ENCODE assay signal across 21 mouse cellular contexts in genomic region chr5:118501624-118502023, GRCm38 (mm10).
"Had no signal": no experiment of that assay in that cellular context is flagged by ENCODE, and none has a peak within 500 bp of the region (broad histone marks: within the 10 kb centered on the region; RNA-seq: fewer than 3 reads in every experiment).

No protein-coding gene starts in this region.

- H3K9ac ChIP-seq: kidney, embryonic 15.5 days; lung, embryonic 14.5 days; midbrain, embryonic 13.5 days; neural tube, embryonic 13.5 days had no signal

- ATAC-seq: lung, postnatal 0 days; midbrain, embryonic 13.5 days; midbrain, embryonic 16.5 days had no signal

- H3K27me3 ChIP-seq: megakaryocyte, embryonic 14.5 days; midbrain, embryonic 13.5 days; neural tube, embryonic 13.5 days had no signal

- H3K4me1 ChIP-seq: neural tube, embryonic 13.5 days had no signal

- DNase-seq: kidney, adult 11 months; kidney, adult 8-10 months; kidney, postnatal 10 days; kidney, postnatal 36 days; layer of hippocampus, postnatal 36 days; lung, embryonic 14.5 days; retina, postnatal 1 day; right cerebral cortex, postnatal 25 days; thymus, adult 18-20 months; thymus, postnatal 36 days had no signal

- H3K9me3 ChIP-seq: kidney, embryonic 15.5 days; megakaryocyte, embryonic 14.5 days; midbrain, embryonic 10.5 days; midbrain, embryonic 13.5 days; neural tube, embryonic 13.5 days had no signal

- H3K36me3 ChIP-seq: kidney, embryonic 15.5 days; midbrain, embryonic 10.5 days; midbrain, embryonic 13.5 days; neural tube, embryonic 13.5 days had no signal

- H3K4me3 ChIP-seq: kidney, embryonic 15.5 days; left cerebral cortex, adult 2 months; megakaryocyte, embryonic 14.5 days; midbrain, embryonic 10.5 days; midbrain, embryonic 13.5 days; myocyte; neural tube, embryonic 13.5 days had no signal

- H3K4me2 ChIP-seq: kidney, embryonic 15.5 days; liver, embryonic 11.5 days; lung, embryonic 14.5 days; midbrain, embryonic 13.5 days; neural tube, embryonic 13.5 days had no signal

- H3K27ac ChIP-seq: kidney, embryonic 15.5 days; left cerebral cortex, adult 2 months; macrophage; midbrain, embryonic 10.5 days; midbrain, embryonic 13.5 days; neural tube, embryonic 13.5 days had no signal
